Mouse (Mus musculus): ENCODE measurements around the gene Clec3a. TPM values are rescaled to one million over a fixed set of nuclear protein-coding genes. Genes with fewer than 3 reads are reported as not detected.

Gene Clec3a
- total and polyA plus RNA-seq, 3 experiments = not detected

DNA sequence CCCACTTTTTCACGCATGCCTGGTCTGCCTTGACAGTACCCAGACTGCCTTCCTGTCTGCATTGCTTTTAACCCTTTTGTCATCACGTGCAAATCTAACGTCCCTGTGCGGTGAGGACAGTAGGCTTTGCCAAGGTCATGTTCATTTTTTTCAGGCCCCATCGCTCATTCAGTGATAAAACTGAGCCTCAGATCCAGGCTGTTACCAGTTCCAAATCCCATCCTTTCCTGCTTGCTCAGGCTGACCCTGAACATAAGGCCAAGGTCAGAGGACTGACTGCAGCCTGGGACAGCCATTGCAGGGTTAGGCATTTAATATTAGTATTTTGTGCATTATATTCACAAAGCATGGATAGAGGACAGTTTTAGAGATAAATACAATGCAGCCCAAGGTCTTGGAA, 19.6 kb upstream of the Clec3a start:
- no peak overlapping the region for H3K4me3 ChIP-seq (ENCODE audit: low read depth, low read length)

DNA sequence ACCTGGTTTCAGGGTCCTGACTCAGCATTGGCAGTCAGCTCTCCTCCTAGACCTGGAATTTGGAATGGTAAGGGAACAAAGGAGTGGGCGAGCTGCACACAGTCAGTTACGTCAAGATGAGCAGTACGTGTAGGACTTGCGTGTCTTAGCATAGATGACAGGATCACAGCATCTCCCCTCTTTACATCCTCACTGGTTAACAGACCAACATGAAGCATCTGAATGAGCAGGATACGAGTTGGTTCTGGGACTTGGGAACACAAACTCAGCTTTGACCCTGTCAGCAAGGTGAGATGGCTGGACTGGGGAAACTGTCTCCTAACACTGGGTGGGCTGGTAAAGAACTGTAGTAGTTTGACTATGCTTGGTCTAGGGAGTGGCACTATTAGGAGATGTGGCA, 18.6 kb upstream of the Clec3a start:
- ATAC-seq (ENCODE audit: extremely low read depth, insufficient number of reproducible peaks, low FRiP score, poor library complexity, severe bottlenecking) (no peak), DNase-seq (ENCODE audit: low spot score) (no peak)
- Histone ChIP-seq H3K36me3 (replicated peaks) (no peaks in the 10 kb centered on the region), H3K9me3 (replicated peaks) (peaks cover 16% of the 10 kb centered on the region), H3K4me3 (ENCODE audit: low read depth, low read length) (no peak overlapping the region), H3K27me3 (ENCODE audit: insufficient read depth, low read length) (no peaks in the 10 kb centered on the region), H3K4me1 (ENCODE audit: insufficient read depth, low read depth, low read length) (no peaks in the 10 kb centered on the region)
- TF ChIP-seq POLR2AphosphoS5 (IDR thresholded peaks at IDR 0.05; ENCODE audit: insufficient replicate concordance, low read depth, low read length) (no peak), TAL1 (conservative IDR thresholded peaks at IDR 0.05; ENCODE audit: low read depth, low read length) (no peak), GATA2 (IDR thresholded peaks at IDR 0.05; ENCODE audit: borderline replicate concordance, low read depth, low read length) (no peak), CTCF (IDR thresholded peaks at IDR 0.05; ENCODE audit: low read depth, low read length) (no peak), GATA1 (IDR thresholded peaks at IDR 0.05; ENCODE audit: borderline replicate concordance, low read length) (no peak)

More for the DNA sequence above, 19.6 kb upstream of the Clec3a start:
- Histone ChIP-seq H3K4me1 (ENCODE audit: insufficient read depth, low read depth, low read length) (no peaks in the 10 kb centered on the region), H3K36me3 (replicated peaks) (no peaks in the 10 kb centered on the region), H3K9me3 (replicated peaks) (peaks cover 16% of the 10 kb centered on the region), H3K27me3 (ENCODE audit: insufficient read depth, low read length) (no peaks in the 10 kb centered on the region)
- no peak for ATAC-seq (ENCODE audit: extremely low read depth, insufficient number of reproducible peaks, low FRiP score, poor library complexity, severe bottlenecking)
- no peak for DNase-seq (ENCODE audit: low spot score)
- TF ChIP-seq CTCF (IDR thresholded peaks at IDR 0.05; ENCODE audit: low read depth, low read length) (no peak), POLR2AphosphoS5 (IDR thresholded peaks at IDR 0.05; ENCODE audit: insufficient replicate concordance, low read depth, low read length) (no peak)

DNA sequence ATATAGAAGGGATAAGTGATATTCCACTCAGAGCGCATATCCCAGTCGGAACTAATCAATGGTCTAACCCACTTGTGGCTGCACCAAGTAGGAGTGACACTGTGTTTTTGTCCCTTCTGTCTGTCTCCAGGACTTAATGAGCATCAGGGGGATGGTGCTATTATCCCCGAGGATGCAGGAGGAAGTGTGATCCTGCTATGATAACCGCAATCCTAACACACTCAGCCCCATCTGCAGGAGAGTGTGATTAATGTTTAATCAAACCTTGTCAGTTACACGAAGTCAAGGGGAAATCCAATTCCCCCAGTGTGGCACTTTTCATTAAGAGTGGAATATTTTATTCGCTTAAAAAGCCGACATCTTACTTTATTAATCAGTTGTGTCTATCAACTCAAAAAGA, 16.2 kb upstream of the Clec3a start:
- TF ChIP-seq TAL1 (conservative IDR thresholded peaks at IDR 0.05; ENCODE audit: low read depth, low read length) = no peak
- TF ChIP-seq POLR2AphosphoS5 (IDR thresholded peaks at IDR 0.05; ENCODE audit: insufficient replicate concordance, low read depth, low read length) = no peak
- no peak for TF ChIP-seq CTCF (IDR thresholded peaks at IDR 0.05; ENCODE audit: low read depth, low read length)
- TF ChIP-seq GATA1 (IDR thresholded peaks at IDR 0.05; ENCODE audit: borderline replicate concordance, low read length) = no peak
- no peak for TF ChIP-seq GATA2 (IDR thresholded peaks at IDR 0.05; ENCODE audit: borderline replicate concordance, low read depth, low read length)
- H3K36me3 ChIP-seq (replicated peaks) = no peaks in the 10 kb centered on the region
- H3K27me3 ChIP-seq (ENCODE audit: insufficient read depth, low read length) = no peaks in the 10 kb centered on the region
- no peaks in the 10 kb centered on the region for H3K4me1 ChIP-seq (ENCODE audit: insufficient read depth, low read depth, low read length)
- H3K4me3 ChIP-seq (ENCODE audit: low read depth, low read length) = no peak overlapping the region
- peaks cover 26% of the 10 kb centered on the region for H3K9me3 ChIP-seq (replicated peaks)
- ATAC-seq (ENCODE audit: extremely low read depth, insufficient number of reproducible peaks, low FRiP score, poor library complexity, severe bottlenecking) (no peak), DNase-seq (ENCODE audit: low spot score) (no peak)

DNA sequence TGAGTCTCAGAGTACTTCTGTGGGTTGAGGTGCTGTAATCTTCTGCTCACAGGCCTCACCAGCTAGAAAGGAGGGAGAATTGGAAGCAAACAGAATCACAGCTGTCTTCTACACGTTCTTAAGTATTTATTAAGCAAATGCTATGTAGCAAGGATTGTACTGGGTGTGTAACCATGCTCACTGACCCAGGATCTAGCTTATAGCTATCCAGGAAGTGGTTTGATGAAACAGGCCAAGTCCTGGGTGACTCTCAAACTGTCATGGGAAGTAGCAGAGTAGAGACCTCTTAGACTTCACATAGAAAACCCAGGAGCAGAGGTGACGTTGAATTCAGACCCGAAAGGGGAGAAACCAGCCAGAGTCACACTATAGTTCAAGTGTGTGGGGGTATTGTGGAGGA, 6.5 kb upstream of the Clec3a start:
- no peak for DNase-seq (ENCODE audit: low spot score)
- H3K4me3 ChIP-seq (ENCODE audit: low read depth, low read length) = no peak overlapping the region
- ATAC-seq (ENCODE audit: extremely low read depth, insufficient number of reproducible peaks, low FRiP score, poor library complexity, severe bottlenecking) = no peak
- no peak for TF ChIP-seq GATA1 (IDR thresholded peaks at IDR 0.05; ENCODE audit: borderline replicate concordance, low read length)
- TF ChIP-seq POLR2AphosphoS5 (IDR thresholded peaks at IDR 0.05; ENCODE audit: insufficient replicate concordance, low read depth, low read length) = no peak
- TF ChIP-seq GATA2 (IDR thresholded peaks at IDR 0.05; ENCODE audit: borderline replicate concordance, low read depth, low read length) = no peak
- TF ChIP-seq CTCF (IDR thresholded peaks at IDR 0.05; ENCODE audit: low read depth, low read length) = no peak
- TF ChIP-seq TAL1 (conservative IDR thresholded peaks at IDR 0.05; ENCODE audit: low read depth, low read length) = no peak
- H3K27me3 ChIP-seq (ENCODE audit: insufficient read depth, low read length) = no peaks in the 10 kb centered on the region
- H3K9me3 ChIP-seq (replicated peaks) = peaks cover 23% of the 10 kb centered on the region
- no peaks in the 10 kb centered on the region for H3K36me3 ChIP-seq (replicated peaks)
- H3K4me1 ChIP-seq (ENCODE audit: insufficient read depth, low read depth, low read length) = no peaks in the 10 kb centered on the region

DNA sequence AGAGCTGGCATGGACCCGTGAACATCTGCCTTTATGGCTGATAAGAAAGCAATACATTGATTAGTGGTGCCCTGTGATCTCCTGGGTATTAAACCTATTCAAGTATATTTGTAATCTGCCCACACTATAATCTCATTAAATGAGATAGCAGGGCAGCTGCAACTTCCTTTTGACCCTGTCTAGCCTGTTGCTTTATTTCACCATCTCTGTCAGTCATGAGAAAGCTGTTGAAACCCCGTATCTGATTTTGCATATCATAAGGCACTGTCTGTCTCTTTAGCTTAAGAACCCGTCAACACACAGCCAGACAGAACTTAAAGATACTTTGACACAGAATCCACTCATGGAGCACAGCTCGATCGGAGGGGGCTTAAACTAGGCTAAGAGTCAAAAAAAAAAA, 600 bp downstream of the Clec3a start:
- Histone ChIP-seq H3K4me3 (ENCODE audit: low read depth, low read length) (no peak overlapping the region), H3K4me1 (ENCODE audit: insufficient read depth, low read depth, low read length) (no peaks in the 10 kb centered on the region), H3K27me3 (ENCODE audit: insufficient read depth, low read length) (no peaks in the 10 kb centered on the region), H3K9me3 (replicated peaks) (peaks cover 22% of the 10 kb centered on the region), H3K36me3 (replicated peaks) (no peaks in the 10 kb centered on the region)
- TF ChIP-seq TAL1 (conservative IDR thresholded peaks at IDR 0.05; ENCODE audit: low read depth, low read length) (no peak), POLR2AphosphoS5 (IDR thresholded peaks at IDR 0.05; ENCODE audit: insufficient replicate concordance, low read depth, low read length) (no peak), CTCF (IDR thresholded peaks at IDR 0.05; ENCODE audit: low read depth, low read length) (no peak)
- no peak for DNase-seq (ENCODE audit: low spot score)
- no peak for ATAC-seq (ENCODE audit: extremely low read depth, insufficient number of reproducible peaks, low FRiP score, poor library complexity, severe bottlenecking)

GRCm38 (mm10) chr8:114418904-114419303, 1.0 kb downstream of the Clec3a start:
- H3K4me3 ChIP-seq (ENCODE audit: low read depth, low read length) = no peak overlapping the region
- no peaks in the 10 kb centered on the region for H3K36me3 ChIP-seq (replicated peaks)
- no peaks in the 10 kb centered on the region for H3K27me3 ChIP-seq (ENCODE audit: insufficient read depth, low read length)
- no peaks in the 10 kb centered on the region for H3K4me1 ChIP-seq (ENCODE audit: insufficient read depth, low read depth, low read length)
- DNase-seq (ENCODE audit: low spot score) (no peak), ATAC-seq (ENCODE audit: extremely low read depth, insufficient number of reproducible peaks, low FRiP score, poor library complexity, severe bottlenecking) (no peak)
- TF ChIP-seq TAL1 (conservative IDR thresholded peaks at IDR 0.05; ENCODE audit: low read depth, low read length) = no peak
- no peak for TF ChIP-seq POLR2AphosphoS5 (IDR thresholded peaks at IDR 0.05; ENCODE audit: insufficient replicate concordance, low read depth, low read length)
- TF ChIP-seq CTCF (IDR thresholded peaks at IDR 0.05; ENCODE audit: low read depth, low read length) = no peak
- no peak for TF ChIP-seq GATA1 (IDR thresholded peaks at IDR 0.05; ENCODE audit: borderline replicate concordance, low read length)
- no peak for TF ChIP-seq GATA2 (IDR thresholded peaks at IDR 0.05; ENCODE audit: borderline replicate concordance, low read depth, low read length)
- peaks cover 26% of the 10 kb centered on the region for H3K9me3 ChIP-seq (replicated peaks)

DNA sequence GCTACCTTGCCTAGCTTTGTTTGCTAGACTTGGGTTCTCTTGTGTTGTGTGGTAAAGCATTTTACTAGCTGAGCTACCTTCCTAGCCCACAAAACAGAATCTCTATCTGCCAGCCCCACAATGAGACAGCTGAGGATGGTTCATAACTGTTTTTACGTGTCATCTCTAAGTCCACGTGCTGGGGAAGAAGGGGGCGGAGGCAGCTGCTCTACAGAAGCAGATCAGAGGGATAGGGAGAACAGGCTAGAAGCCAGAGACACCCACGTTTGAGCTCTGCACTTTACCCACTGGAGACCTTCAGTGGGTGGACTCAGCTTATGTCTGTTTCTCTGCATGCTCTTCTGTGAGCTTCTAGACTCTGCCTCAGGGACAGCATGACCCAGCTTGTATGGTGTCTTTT, 3.7 kb downstream of the Clec3a start:
- no peaks in the 10 kb centered on the region for H3K27me3 ChIP-seq (ENCODE audit: insufficient read depth, low read length)
- H3K9me3 ChIP-seq (replicated peaks) = peaks cover 31% of the 10 kb centered on the region
- H3K4me1 ChIP-seq (ENCODE audit: insufficient read depth, low read depth, low read length) = no peaks in the 10 kb centered on the region
- no peak overlapping the region for H3K4me3 ChIP-seq (ENCODE audit: low read depth, low read length)
- no peaks in the 10 kb centered on the region for H3K36me3 ChIP-seq (replicated peaks)
- DNase-seq (ENCODE audit: low spot score) = no peak
- no peak for TF ChIP-seq TAL1 (conservative IDR thresholded peaks at IDR 0.05; ENCODE audit: low read depth, low read length)
- TF ChIP-seq CTCF (IDR thresholded peaks at IDR 0.05; ENCODE audit: low read depth, low read length) = no peak
- no peak for TF ChIP-seq GATA2 (IDR thresholded peaks at IDR 0.05; ENCODE audit: borderline replicate concordance, low read depth, low read length)
- no peak for TF ChIP-seq POLR2AphosphoS5 (IDR thresholded peaks at IDR 0.05; ENCODE audit: insufficient replicate concordance, low read depth, low read length)
- TF ChIP-seq GATA1 (IDR thresholded peaks at IDR 0.05; ENCODE audit: borderline replicate concordance, low read length) = no peak
- ATAC-seq (ENCODE audit: extremely low read depth, insufficient number of reproducible peaks, low FRiP score, poor library complexity, severe bottlenecking) = no peak

Data from G1E (cell line).